Mouse (Mus musculus): ENCODE measurements around the gene Runx2.
A peak's percentile ranks its signal among the peaks of the same experiment; 100 is the strongest.

The Runx2 gene

DNA sequence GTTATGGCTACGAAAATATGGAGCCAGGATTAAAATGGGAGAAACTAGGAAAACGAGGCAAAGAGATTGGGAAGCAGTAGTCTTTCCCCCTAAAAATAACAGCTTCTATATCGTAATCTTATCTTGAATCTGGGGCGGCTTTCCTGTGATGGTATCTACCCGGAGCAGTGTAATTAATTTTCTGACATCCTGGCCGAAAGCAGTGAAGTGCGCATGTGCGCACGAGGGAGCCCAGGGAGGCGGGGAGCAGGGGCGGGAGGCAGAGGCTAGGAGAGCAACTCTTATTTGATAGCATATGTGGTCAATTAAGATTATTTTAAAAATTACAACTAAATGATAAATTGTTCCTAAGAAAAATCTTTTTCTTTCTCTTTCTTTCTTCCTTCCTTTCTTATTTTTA lies 195.9 kb downstream of the Runx2 start:
- DNase-seq (ENCODE audit: low spot score), result peak; percentile 50

DNA sequence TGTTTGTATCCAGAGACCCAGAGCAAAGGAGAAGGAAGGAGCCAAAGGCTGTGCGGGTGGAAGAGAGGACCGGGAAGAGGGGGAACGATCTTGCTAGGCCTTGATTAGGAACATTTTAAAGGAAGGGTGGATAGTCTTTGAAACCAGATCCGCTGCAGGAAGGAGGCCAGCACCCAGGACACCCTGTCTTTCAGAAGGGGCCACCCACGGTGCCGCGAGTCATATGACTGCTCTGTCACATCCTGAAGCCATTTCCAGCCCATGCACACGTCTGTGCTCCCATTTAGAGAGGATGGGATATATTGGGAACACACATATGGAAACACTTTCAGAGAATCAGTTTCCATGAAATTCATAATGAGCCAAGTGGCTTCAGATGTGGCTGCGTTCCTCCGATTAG lies 196.4 kb downstream of the Runx2 start:
- DNase-seq (ENCODE audit: low spot score), result no peak

DNA sequence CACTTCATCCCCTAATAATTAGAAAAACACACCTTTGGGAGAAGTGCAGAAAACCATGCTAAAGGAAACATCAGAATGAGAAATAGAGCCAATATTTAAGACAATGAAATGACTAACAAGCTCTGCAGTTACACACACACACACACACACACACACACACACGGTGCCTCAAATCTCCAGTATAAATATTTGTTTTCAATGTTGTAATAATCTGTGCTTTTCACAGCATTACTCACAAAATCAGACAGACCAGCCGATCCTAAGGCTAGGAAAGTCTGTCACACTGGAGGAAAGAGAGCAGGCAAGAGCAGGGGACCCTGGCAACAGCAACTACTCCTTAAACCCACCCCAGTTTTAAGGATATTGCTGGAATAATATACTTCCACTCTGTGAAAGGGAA lies 196.9 kb downstream of the Runx2 start:
- no peak for DNase-seq (ENCODE audit: low spot score)

DNA sequence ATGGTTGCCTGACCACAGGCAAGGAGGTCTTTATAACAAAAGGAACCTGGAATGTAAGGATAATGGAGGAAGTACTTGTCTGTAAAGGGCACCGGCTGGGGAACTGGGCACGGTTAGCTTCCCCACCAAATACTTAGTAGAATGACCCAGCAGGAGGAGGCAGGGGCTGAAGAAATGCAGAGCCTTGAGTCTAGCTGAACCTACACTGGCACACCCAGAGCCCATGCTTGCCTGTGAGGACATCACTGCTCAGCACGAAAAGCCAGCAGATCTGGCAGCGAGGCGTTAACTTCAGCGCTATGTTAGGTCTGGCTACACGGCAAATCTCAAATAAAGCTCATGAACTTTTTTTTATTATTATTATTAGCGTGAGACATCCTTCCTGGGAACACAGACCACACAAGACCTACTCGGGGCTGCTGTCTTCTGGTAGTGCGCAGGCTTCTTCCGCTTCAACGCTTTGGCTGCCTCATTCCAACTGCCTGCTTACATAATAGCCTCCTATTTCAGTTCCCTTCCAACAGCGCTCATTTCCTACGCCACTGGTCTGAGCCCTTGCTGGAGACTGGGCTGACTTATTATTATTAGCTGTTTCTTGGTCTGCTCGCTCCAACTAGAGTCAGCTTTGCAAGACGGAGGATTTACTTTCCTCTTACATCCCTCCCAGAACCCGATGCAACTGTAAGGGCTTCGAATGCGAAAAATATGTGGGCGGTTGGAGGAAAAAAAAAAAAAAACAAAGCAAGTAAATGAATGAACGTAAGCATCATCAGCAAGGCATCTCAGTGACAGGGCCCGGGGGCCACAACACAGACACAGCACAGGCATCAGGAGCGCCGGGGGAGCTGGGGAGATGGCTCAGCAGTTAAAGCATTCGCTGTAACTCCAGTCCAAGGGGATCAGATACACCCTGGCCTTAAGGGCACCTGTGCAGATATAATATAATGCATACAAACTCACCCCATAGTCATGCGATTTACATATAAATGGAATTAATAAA lies 200.6 kb downstream of the Runx2 start:
- peak; percentile 71 for DNase-seq (ENCODE audit: low spot score)

DNA sequence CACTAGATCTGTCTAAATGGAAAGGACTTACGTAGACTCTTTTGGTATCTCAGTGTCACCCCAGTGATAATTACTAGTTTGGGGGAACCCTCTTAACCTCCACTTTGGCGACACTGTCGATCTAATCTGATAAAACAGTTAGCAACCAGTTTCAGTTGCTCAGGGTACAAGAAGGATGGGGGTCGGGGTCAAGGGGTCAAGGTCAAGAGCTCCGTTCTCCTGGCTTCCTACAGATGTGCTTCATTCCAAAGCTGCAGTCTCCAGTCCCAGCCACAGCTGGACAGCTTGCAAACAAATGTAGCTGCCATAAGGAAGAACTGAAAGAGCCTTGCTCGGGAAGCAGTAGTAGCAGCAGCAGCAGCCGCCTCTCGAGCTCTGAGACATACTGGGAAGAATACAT lies 202.0 kb downstream of the Runx2 start:
- no peak for DNase-seq (ENCODE audit: low spot score)

DNA sequence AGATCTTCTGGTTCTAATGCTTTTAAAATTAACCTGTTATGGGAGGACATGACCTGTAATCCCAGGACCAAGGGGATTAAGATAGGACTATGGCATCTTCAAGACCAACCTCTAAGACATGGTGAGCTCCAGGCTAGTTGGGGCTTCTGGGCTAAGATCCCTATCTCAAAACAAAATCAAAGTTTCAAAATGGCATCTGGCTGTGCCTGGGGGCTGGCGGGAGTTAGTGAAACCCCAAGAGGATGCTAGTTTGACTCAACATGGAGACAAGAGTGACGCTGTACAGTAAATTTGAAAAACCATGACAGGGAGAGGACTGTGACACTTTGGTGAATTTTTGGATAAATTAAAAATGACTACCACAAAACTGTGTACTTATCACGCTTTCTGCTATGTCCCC lies 202.6 kb downstream of the Runx2 start:
- DNase-seq (ENCODE audit: low spot score), result no peak

DNA sequence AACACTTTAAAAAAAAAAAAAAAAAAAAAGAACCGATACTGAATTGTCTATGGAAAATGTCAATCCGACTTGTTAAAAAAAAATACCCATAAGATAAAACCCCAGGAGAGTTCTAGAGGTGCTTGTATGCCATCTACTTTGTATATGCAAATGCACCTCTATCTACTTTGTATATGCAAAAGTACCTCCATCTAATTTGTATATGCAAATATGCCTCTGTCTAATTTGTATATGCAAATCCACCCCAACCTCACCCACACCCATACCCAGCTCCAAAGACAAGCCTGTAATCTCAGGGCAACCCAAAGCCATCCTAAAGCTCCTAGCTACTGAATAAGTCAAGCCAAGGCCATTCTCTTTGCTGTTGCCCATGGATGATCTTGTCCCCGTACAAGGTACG lies 203.1 kb downstream of the Runx2 start:
- DNase-seq (ENCODE audit: low spot score), result no peak

DNA sequence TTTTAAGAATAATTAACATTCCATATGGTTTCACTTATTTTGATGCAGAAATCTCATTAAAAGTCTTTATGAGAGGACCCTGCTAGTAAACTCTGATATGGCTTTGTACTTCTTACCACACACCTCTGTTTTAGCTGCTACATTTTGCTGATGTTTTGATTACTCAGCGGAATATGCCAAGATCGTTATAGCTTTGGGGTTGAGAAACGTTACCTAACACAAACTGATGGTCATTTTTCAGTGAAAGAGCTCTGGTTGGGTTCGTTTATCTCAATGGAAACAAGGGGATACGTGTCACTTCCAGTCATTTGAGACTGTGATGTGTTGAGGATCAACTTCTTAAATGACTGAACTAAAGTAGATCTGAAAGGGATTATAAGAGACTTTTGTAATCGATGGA lies 203.8 kb downstream of the Runx2 start:
- no peak for DNase-seq (ENCODE audit: low spot score)

DNA sequence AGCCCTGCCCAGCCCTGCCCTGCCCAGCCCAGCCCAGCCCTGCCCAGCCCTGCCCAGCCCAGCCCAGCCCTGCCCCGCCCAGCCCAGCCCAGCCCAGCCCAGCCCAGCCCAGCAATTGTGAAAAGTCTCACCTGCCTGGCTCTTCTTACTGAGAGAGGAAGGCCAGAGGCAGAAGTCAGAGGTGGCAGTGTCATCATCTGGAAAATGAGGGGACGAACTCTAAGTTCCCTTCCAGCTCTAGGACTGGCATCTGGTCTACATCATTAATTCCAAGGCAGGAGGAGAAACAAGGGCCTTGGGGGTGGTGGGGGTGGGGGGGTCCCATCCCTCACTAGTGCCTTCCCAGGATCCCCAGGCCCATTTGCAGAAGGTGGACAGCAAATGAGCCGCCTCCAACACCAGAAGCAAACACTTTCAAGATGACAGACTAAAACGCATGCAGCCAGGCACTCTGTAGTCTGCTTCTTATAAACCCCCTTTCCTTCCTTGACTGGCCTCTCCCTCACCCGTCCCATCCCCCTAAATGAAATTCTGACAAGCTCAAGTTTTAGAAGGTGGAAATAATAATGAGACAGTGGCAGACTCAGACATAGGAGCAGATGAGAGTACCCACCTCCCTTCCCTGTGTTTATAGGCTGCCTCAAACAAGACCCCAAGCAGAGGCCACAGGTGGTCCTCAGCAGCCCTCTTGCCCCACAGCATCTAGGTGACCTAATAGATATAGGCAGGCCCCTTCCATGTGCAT lies 204.5 kb downstream of the Runx2 start:
- no peak for DNase-seq (ENCODE audit: low spot score)

DNA sequence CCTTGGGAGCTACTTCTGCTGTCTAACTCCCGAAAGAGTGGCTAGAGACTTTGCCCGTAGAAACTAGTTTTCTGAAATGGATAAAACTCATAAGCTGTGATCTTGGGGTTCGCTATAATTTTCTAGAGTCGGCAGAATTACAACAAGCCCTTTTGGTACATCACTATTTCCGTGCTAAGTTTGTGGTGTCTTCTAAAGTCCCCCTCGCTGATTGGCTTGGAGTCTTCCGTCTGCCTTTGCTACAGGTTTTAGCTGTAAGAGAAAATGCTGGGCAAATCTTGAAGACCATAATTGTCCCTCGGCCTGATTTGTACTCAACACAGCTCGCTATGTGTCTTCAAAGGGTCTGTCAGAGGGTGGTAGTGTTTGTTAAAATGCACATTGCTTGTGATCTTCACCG lies 205.2 kb downstream of the Runx2 start:
- DNase-seq (ENCODE audit: low spot score), result no peak

DNA sequence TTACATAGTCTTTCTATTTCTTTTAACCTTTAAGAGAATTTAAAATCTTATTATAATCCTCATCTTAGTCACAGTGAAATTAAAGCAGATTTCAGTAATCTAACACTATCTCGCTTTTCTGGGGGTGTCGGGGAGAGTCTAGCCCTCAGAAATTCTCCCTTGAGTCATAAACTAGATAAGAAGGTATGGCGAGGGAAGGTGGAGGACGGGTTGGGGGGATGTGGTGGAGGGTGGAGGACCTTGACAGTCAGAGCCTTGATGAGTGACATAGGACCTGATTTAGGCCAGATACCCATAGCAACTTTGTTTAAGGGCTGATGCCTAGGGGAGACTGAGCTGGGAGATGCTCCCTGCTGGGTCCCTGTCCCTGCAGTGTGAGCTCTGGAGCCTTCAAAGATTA lies 205.7 kb downstream of the Runx2 start:
- DNase-seq (ENCODE audit: low spot score), result no peak

DNA sequence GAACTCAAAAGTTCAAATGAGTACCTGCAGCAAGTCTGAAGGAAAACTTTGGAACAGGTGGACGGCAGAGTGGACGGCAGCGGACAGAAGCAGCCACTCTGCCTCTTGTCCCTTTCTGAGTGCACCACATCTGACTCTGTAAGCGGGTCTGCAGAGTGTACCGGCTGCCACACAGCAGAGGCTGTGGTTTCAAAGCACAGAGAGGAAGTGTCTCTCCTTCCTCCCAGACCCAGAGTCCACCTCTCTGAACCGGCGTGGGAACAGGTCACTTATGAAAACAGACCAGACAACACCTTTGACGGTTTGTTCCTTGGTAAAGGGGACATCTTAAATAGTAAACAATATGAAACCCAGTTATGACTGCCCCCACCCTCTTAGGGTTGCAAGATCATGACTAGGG lies 207.2 kb downstream of the Runx2 start:
- DNase-seq (ENCODE audit: low spot score), result no peak

DNA sequence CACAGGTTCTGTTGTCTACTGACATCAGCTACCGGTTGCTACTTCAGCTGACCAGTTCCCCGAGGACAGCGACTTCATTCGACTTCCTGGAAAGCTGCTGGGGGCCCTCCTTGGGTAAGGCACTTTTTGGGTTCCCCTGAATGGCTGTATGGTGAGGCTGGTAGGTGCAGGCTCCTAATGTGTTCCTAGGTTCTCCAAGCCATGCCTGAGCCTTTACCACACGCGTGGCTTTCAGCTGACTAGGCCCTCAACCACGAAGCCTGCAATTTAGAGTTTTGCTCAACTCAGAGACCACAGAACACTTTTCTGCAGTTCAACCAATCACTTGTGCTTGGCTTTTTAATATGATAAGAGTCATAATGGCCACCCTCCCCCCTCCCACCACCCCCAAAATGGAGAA lies 208.4 kb downstream of the Runx2 start:
- no peak for DNase-seq (ENCODE audit: low spot score)

DNA sequence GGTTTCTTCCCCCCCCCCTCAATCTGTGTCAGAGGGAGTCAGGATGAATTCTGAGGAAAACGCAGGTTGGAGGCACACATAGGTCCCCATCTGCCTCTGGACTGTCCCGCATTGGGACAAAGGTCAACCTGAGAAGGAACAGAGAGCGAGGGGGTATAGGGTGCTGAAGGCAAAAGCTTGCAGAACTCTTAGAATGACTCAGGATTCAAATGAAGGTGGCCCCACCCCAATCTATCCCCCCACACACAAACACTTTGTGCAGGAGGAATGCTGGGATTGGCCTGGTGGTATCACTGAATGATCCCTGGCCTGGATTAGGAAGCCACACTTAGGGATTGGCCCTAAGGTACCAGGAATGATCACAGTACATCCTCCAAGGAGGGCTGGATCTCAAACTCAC lies 208.8 kb downstream of the Runx2 start:
- no peak for DNase-seq (ENCODE audit: low spot score)

DNA sequence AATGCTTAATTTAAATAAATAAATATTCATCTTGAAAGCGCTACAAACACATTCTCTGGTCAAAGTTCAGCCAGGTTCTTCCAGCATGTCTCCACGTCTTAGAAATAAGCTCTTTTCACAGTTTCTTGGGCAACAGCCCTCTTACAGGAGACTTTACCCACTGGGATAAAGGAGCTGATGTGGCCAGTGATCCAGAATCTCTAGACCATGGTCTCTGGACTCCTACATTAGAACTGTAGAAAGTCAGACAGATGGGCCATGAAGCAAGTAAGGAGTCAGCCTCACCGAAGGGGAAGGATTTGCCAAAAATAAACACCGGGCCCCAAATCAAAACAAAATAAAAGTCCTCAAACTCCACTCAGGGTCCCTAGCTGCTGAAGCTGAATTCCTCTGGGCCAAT lies 211.4 kb downstream of the Runx2 start:
- no peak for DNase-seq (ENCODE audit: low spot score)

DNA sequence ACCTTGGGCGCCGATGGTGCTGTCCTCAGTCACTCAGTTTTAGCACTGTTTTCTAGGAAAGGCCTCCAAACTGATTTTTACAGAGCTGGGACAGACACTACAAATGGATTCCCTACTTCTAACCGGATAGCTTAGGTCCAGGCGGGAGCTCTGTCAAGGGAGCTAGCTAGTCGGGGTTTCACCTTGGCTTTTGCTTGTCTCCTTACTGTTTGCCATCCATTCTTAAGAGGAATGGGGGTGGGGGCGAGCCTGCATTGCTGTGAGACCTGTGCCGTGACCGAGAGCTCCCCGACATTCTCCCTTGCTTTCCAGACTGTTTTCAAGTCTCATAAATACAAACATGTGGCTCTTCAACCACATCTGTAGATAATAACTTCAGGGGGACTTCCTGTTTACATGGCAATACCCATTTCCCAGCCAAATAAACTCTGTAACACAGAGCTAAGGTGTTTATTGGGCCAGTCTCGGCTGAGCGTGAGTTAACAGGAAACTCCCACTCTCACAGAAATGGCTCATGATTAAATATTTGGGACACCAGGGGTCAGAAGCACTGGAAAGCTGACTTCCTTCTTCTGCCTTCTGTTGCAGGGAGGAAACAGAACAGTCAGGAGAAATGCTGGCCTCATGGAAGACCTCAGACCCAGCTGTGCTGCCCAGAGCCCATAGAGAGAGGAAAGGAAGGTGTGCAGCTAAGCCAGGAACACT lies 213.1 kb downstream of the Runx2 start:
- no peak for DNase-seq (ENCODE audit: low spot score)

DNA sequence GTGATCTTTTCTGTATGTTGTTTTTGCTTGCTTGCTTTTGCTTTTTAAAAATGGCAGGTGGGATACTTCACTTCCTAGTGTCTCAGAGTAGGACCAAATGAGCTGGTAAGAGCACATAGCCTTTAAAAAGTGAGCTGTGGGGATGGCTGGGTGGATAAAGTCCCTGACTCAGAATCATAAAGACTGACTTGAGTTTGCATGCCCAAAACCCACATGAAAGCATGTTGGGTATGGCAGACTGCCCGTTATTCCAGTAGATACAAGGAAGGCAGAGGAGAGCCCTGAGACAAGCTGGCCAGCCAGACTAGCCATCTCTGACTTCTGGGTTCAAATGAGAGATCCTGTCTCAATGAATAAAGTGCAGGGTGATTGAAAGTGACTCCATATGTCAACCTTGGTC lies 214.7 kb downstream of the Runx2 start:
- DNase-seq (ENCODE audit: low spot score), result no peak

DNA sequence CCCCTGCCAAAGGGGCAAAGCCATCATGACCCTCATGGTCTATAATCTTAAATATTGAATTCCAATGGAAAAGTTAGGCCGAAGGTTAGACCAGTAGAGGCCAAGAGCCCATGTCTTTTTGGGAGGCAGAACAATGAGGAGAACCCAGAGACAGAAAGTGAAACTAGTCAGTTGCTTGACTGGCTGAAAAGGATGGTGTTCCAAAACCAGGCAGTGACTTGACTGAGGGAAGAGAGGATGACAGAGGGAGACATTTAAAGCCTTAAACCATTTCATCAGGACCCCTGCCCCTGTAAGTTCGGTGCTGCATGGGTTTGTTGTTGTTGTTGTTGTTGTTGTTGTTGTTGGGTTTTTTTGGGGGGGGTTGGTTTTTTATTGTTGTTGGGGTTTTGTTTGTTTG lies 215.5 kb downstream of the Runx2 start:
- DNase-seq (ENCODE audit: low spot score), result no peak

DNA sequence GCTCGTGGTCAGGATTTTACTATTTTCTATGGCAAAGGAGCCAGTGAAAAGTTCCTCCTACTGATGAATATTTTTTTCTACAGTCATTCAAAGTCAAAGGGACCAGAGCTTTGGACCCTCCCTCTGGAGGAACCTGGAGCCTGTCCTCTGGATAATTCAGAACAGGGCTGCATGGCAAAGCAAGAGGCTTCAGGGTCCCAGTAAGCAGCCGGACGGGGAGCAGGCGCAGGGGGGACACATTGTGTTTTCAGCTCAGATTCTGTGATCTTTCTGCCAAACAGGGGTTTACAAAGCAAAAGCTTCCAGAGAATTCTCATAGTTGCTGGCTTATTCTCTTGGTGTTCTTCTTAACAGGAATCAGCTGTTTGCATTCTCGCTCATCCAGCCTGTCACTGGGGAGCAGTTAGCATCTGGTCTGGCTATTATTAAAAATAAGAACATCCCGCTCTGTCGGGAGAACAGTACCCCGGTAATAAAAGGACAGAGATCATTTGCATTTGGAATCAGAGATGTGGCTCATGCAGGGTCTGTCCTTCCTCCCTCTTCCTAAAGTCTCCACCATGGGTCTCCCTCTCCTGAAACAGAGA lies 216.6 kb downstream of the Runx2 start:
- DNase-seq (ENCODE audit: low spot score), result no peak

DNA sequence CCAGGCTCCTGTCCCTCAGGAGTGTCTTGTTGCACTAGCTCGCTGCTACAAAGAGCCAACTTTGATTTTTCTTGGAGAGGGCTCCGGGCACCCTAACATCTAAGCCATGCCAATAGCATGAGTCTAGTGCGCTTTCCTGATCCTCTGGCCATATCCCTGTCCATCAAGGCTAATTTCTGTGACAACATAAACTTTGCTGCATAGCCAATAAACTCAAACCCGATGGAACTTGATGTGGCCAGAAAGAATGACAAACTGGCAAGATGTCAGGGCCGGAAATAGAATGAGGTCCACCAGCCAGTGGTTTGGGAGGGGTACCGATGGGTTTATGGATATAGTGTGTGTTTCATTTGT lies 221.9 kb downstream of the Runx2 start:
- no peak for DNase-seq (ENCODE audit: low spot score)

DNA sequence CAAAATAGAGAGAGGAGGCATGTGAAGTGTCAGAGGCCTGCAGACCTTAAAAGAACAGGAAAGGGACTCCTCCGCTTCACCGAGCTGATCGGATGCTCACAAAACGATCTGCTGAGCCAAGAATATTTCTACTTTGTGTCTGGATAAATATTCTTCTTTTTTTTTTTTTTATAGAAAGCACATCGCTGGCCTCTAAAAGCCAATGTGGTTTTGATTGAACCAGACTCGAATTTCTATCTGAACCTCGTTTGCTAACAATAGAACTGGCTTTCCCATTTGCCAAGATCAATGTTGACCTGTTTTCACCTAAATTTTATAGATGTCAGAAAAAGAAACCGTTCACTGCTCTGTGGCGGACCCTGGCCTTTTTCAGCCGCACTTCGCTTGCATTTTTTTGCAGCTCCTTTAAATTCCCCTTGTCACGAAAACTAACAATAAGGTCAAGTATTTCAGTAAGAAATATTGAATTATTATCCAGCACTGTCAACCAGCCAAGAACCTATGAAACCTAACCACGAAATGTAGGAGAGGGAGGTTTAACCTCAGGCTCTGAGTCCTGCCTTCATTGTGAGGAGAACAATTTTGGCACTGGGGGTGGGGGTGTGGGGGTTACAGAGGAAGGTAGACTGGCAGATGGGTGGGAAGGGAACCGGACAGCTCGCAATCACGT lies 222.4 kb downstream of the Runx2 start:
- no peak for DNase-seq (ENCODE audit: low spot score)

DNA sequence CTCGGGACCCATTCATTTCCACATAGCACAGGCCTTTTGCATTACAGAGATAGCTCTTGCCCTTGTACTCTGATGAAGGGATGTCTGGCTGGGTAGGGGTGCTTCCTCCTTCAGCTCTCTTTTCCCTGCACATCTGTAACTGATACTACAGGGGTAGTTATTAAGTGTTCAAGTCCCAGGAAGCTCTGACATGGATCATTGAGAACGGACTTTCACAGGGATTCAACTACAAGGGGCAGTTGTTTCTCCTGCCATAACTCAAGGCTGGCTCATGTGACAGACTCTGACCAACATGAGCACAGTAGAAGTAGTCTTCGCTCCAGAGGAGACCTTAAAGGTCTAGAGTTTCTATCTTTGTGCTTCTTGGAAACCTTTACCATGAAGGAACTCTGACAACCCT lies 226.1 kb downstream of the Runx2 start:
- no peak for DNase-seq (ENCODE audit: low spot score)
